Mouse (Mus musculus) midbrain, embryonic 10.5 days (tissue): ENCODE data around the gene Commd4. TPM values are rescaled to one million over a fixed set of nuclear protein-coding genes. Genes with fewer than 3 reads are reported as not detected.

ENCODE experiments used
- DNase-seq: peaks from one replicate; pipeline ENCODE4 v3.0.0-alpha.2; 2017; ENCODE audit warnings: low spot score
- H3K27ac ChIP-seq: fragments of 300-500 bp; sonication (generic); replicated peaks from 2 replicates; pipeline ENCODE4 v1.5.1; 2016; ENCODE audit warnings: mild to moderate bottlenecking
- H3K27me3 ChIP-seq: fragments of 300-500 bp; sonication (generic); 2 replicates; pipeline ENCODE4 v1.6.1; 2016; ENCODE audit warnings: low read depth, mild to moderate bottlenecking; ENCODE audit not compliant: poor library complexity, severe bottlenecking
- H3K36me3 ChIP-seq: fragments of 300-500 bp; sonication (generic); 2 replicates; pipeline ENCODE4 v1.6.1; 2016; ENCODE audit warnings: mild to moderate bottlenecking, moderate library complexity
- H3K4me1 ChIP-seq: fragments of 300-500 bp; sonication (generic); 2 replicates; pipeline ENCODE4 v1.6.1; 2016
- H3K4me3 ChIP-seq: fragments of 300-500 bp; sonication (generic); 2 replicates; pipeline ENCODE4 v1.5.1; 2016; ENCODE audit warnings: mild to moderate bottlenecking, moderate library complexity
- H3K9me3 ChIP-seq: fragments of 300-500 bp; sonication (generic); replicated peaks from 2 replicates; pipeline ENCODE4 v1.6.1; 2016; ENCODE audit warnings: mild to moderate bottlenecking
- WGBS: fragments of 180-500 bp; shearing (Covaris S2); methylation state at CpG from one replicate; pipeline ENCODE4 v1.1.7; 2016; 5-methylcytosine and 5-hydroxymethylcytosine counted together
- polyA plus RNA-seq: library from polyadenylated mRNA; unstranded; fragments of >200 nt; fragmentation: Nextera tagmentation; extraction: Ambion mirVana; gene quantifications from 2 replicates; pipeline ENCODE4 v1.2.1, GENCODE M21; 2016

Commd4 gene
- polyA plus RNA-seq, 1 experiment from 2014 or later = 117 TPM

- Histone ChIP-seq H3K4me3 (no peak overlapping the region), H3K27me3 (no peaks in the 10 kb centered on the region), H3K9me3 (no peaks in the 10 kb centered on the region), H3K27ac (no peak overlapping the region), H3K36me3 (peaks cover 95% of the 10 kb centered on the region), H3K4me1 (no peaks in the 10 kb centered on the region)
- no peak for DNase-seq
- 94% methylated on average over 6 of the region's 6 CpGs for WGBS
These were observed 19.6 kb downstream of the Commd4 start for GRCm38 (mm10) chr9:57138507-57138906.

- 86% methylated on average over 9 of the region's 9 CpGs for WGBS
- no peaks in the 10 kb centered on the region for H3K9me3 ChIP-seq
- H3K27me3 ChIP-seq = no peaks in the 10 kb centered on the region
- H3K4me1 ChIP-seq = no peaks in the 10 kb centered on the region
- DNase-seq = no peak
- H3K36me3 ChIP-seq = peaks cover 87% of the 10 kb centered on the region
- H3K4me3 ChIP-seq = no peak overlapping the region
- H3K27ac ChIP-seq = no peak overlapping the region
These were observed 20.4 kb downstream of the Commd4 start for GRCm38 (mm10) chr9:57137777-57138176.

GRCm38 (mm10) chr9:57137246-57137645, 20.9 kb downstream of the Commd4 start:
- Histone ChIP-seq H3K27me3 (no peaks in the 10 kb centered on the region), H3K4me1 (no peaks in the 10 kb centered on the region), H3K27ac (no peak overlapping the region), H3K36me3 (peaks cover 82% of the 10 kb centered on the region), H3K9me3 (no peaks in the 10 kb centered on the region), H3K4me3 (no peak overlapping the region)
- DNase-seq = no peak
- WGBS = 89% methylated on average over 6 of the region's 6 CpGs

GRCm38 (mm10) chr9:57130577-57131433, 27.3 kb downstream of the Commd4 start, which contains the start of gene Man2c1:
Gene Man2c1, plus strand, starts transcription at chr9:57130690.
- Histone ChIP-seq H3K9me3 (no peaks in the 10 kb centered on the region), H3K27ac (peak within 1 kb of the TSS; percentile 93), H3K27me3 (no peaks in the 10 kb centered on the region), H3K36me3 (peaks cover 54% of the 10 kb centered on the region), H3K4me1 (peaks cover 19% of the 10 kb centered on the region), H3K4me3 (peak within 1 kb of the TSS; percentile 86)
- peak; percentile 91 for DNase-seq
- WGBS = under 1% methylated on average over 58 of the region's 58 CpGs

- DNase-seq = no peak
- Histone ChIP-seq H3K36me3 (peaks cover 54% of the 10 kb centered on the region), H3K4me3 (peak overlapping the region; percentile 86)
These were observed 28.5 kb downstream of the Commd4 start for GRCm38 (mm10) chr9:57129641-57130040.

GRCm38 (mm10) chr9:57117261-57117755, 40.8 kb downstream of the Commd4 start:
- no peak for DNase-seq
- 92% methylated on average over 13 of the region's 13 CpGs for WGBS
- Histone ChIP-seq H3K27ac (no peak overlapping the region), H3K36me3 (peaks cover 99% of the 10 kb centered on the region), H3K27me3 (no peaks in the 10 kb centered on the region), H3K4me1 (no peaks in the 10 kb centered on the region), H3K9me3 (no peaks in the 10 kb centered on the region), H3K4me3 (no peak overlapping the region)

More at GRCm38 (mm10) chr9:57129641-57130040, 28.5 kb downstream of the Commd4 start:
- Histone ChIP-seq H3K27me3 (no peaks in the 10 kb centered on the region), H3K9me3 (no peaks in the 10 kb centered on the region), H3K4me1 (peaks cover 19% of the 10 kb centered on the region), H3K27ac (no peak overlapping the region)

Other genes with a start within 250 kb of the Commd4 start
- 8.0 and 8.4 TPM in 2 replicates for gene Snx33, start 230.0 kb downstream of the Commd4 start, polyA plus RNA-seq
- 58.4 and 65.2 TPM in 2 replicates for gene Imp3, start 220.9 kb downstream of the Commd4 start, polyA plus RNA-seq
- 29.7 and 30.2 TPM in 2 replicates for gene Snupn, start 207.5 kb downstream of the Commd4 start, polyA plus RNA-seq
- gene Ptpn9, start 163.4 kb downstream of the Commd4 start, polyA plus RNA-seq = 18.2 and 19.6 TPM in 2 replicates
- gene Sin3a, start 86.3 kb downstream of the Commd4 start, polyA plus RNA-seq = 51.6 and 56.7 TPM in 2 replicates
- gene Man2c1, start 27.6 kb downstream of the Commd4 start, polyA plus RNA-seq = 61.1 and 69.7 TPM in 2 replicates
- 5.4 and 7.1 TPM in 2 replicates for gene Neil1, start 10.0 kb downstream of the Commd4 start, polyA plus RNA-seq
- not detected in 2 replicates for gene Trcg1, start 78.2 kb upstream of the Commd4 start, polyA plus RNA-seq
- gene 1700017B05Rik, start 104.3 kb upstream of the Commd4 start, polyA plus RNA-seq = 11.8 TPM in 2 replicates